Mouse (Mus musculus) MEL (cell line): Measurements from ENCODE around the gene Cyb5d1. TPM values are rescaled to one million over a fixed set of nuclear protein-coding genes. Genes with fewer than 3 reads are reported as not detected.

Experiments used
- DNase-seq: peaks from one replicate; pipeline ENCODE4 v3.0.0; 2011; ENCODE audit warnings: low read depth, low spot score
- H3K27ac ChIP-seq: 2 replicates; pipeline ENCODE4 v1.5.1; 2012; ENCODE audit warnings: low read depth, mild to moderate bottlenecking, control low read depth, low read length, moderate library complexity; ENCODE audit not compliant: control insufficient read depth
- H3K27me3 ChIP-seq, 2 experiments: fragments of 150-350 bp in 1 of 2; sonication (generic) in 1 of 2; 2 replicates each; pipeline ENCODE4 v1.6.1; 2012; ENCODE audit warnings: low read length in 2 of 2, mild to moderate bottlenecking in 2 of 2, improper control_type of control experiment in 1 of 2, moderate library complexity in 1 of 2; ENCODE audit not compliant: insufficient read depth in 2 of 2, control insufficient read depth in 1 of 2
- H3K36me3 ChIP-seq, 2 experiments: 2 replicates each; pipeline ENCODE4 v1.6.1; 2012 to 2014; ENCODE audit warnings: low read length in 2 of 2, improper control_type of control experiment in 1 of 2, inconsistent platforms in 1 of 2, mild to moderate bottlenecking in 1 of 2; ENCODE audit not compliant: insufficient read depth in 2 of 2, control insufficient read depth in 1 of 2
- H3K4me1 ChIP-seq, 2 experiments: fragments of 150-350 bp in 1 of 2; sonication (generic) in 1 of 2; 2 replicates each; pipeline ENCODE4 v1.6.1; 2012; ENCODE audit warnings: low read length in 2 of 2, improper control_type of control experiment in 1 of 2, mild to moderate bottlenecking in 1 of 2; ENCODE audit not compliant: insufficient read depth in 2 of 2, control insufficient read depth in 1 of 2
- H3K4me3 ChIP-seq, 2 experiments: fragments of 150-350 bp in 1 of 2; sonication (generic) in 1 of 2; 2 replicates each; pipeline ENCODE4 v1.5.1; 2012; ENCODE audit warnings: low read depth in 2 of 2, low read length in 2 of 2, mild to moderate bottlenecking in 2 of 2, moderate library complexity in 2 of 2, control low read depth in 1 of 2, improper control_type of control experiment in 1 of 2; ENCODE audit not compliant: control insufficient read depth in 1 of 2, insufficient read depth in 1 of 2
- H3K79me2 ChIP-seq: 2 replicates; pipeline ENCODE4 v1.6.1; 2012; ENCODE audit warnings: mild to moderate bottlenecking, low read length, moderate library complexity; ENCODE audit not compliant: control insufficient read depth, poor library complexity, insufficient read depth
- H3K9ac ChIP-seq: 2 replicates; pipeline ENCODE4 v1.6.1; 2012; ENCODE audit warnings: low read depth, mild to moderate bottlenecking, control low read depth, low read length, moderate library complexity; ENCODE audit not compliant: control insufficient read depth, poor library complexity, severe bottlenecking
- H3K9me3 ChIP-seq: fragments of 150-350 bp; sonication (generic); replicated peaks from 2 replicates; pipeline ENCODE4 v1.6.1; 2012; ENCODE audit warnings: mild to moderate bottlenecking, low read length, improper control_type of control experiment, moderate library complexity; ENCODE audit not compliant: insufficient read depth
- BHLHE40 ChIP-seq: IDR thresholded peaks from 2 replicates; pipeline ENCODE4 v1.6.1; 2012; ENCODE audit warnings: low read depth, mild to moderate bottlenecking, inconsistent platforms, low read length, improper control_type of control experiment, borderline replicate concordance
- CHD1 ChIP-seq: IDR thresholded peaks from 2 replicates; pipeline ENCODE4 v1.6.1; 2012; ENCODE audit warnings: low read depth, mild to moderate bottlenecking, inconsistent platforms, low read length, improper control_type of control experiment
- CHD2 ChIP-seq: IDR thresholded peaks from 2 replicates; pipeline ENCODE4 v1.6.1; 2011; ENCODE audit warnings: low read length, improper control_type of control experiment
- CTCF ChIP-seq, 3 experiments: IDR thresholded peaks in 2 of 3; conservative IDR thresholded peaks in 1 of 3; 2 replicates each; pipeline ENCODE4 v1.5.1; 2011 to 2012; ENCODE audit warnings: low read length in 3 of 3, low read depth in 2 of 3, mild to moderate bottlenecking in 2 of 3, improper control_type of control experiment in 1 of 3, inconsistent platforms in 1 of 3, mixed read lengths in 1 of 3, moderate library complexity in 1 of 3; ENCODE audit not compliant: control insufficient read depth in 1 of 3, insufficient read depth in 1 of 3, poor library complexity in 1 of 3, severe bottlenecking in 1 of 3
- ETS1 ChIP-seq: IDR thresholded peaks from 2 replicates; pipeline ENCODE4 v1.6.1; 2012; ENCODE audit warnings: low read depth, mild to moderate bottlenecking, inconsistent platforms, low read length, improper control_type of control experiment, moderate library complexity
- GATA1 ChIP-seq: IDR thresholded peaks from 2 replicates; pipeline ENCODE4 v1.6.1; 2011; ENCODE audit warnings: low read depth, low read length, improper control_type of control experiment
- HCFC1 ChIP-seq: IDR thresholded peaks from 2 replicates; pipeline ENCODE4 v1.6.1; 2012; ENCODE audit warnings: low read depth, mild to moderate bottlenecking, inconsistent platforms, low read length, improper control_type of control experiment, moderate library complexity
- JUND ChIP-seq: IDR thresholded peaks from 2 replicates; pipeline ENCODE4 v1.6.1; 2011; ENCODE audit warnings: low read depth, mild to moderate bottlenecking, improper control_type of control experiment, low read length
- MAFK ChIP-seq: IDR thresholded peaks from 2 replicates; pipeline ENCODE4 v1.6.1; 2011; ENCODE audit warnings: low read depth, mild to moderate bottlenecking, low read length, improper control_type of control experiment, borderline replicate concordance
- MAX ChIP-seq: IDR thresholded peaks from 2 replicates; pipeline ENCODE4 v1.6.1; 2011; ENCODE audit warnings: low read length, improper control_type of control experiment
- MAZ ChIP-seq: IDR thresholded peaks from 2 replicates; pipeline ENCODE4 v1.6.1; 2012; ENCODE audit warnings: low read depth, mild to moderate bottlenecking, inconsistent platforms, low read length, improper control_type of control experiment
- MEF2A ChIP-seq: IDR thresholded peaks from 2 replicates; pipeline ENCODE4 v1.6.1; 2014; ENCODE audit warnings: low read depth, mild to moderate bottlenecking, inconsistent platforms, low read length, improper control_type of control experiment; ENCODE audit not compliant: poor library complexity, insufficient replicate concordance, severe bottlenecking; ENCODE audit errors: extremely low read depth
- MXI1 ChIP-seq: IDR thresholded peaks from 2 replicates; pipeline ENCODE4 v1.6.1; 2011; ENCODE audit warnings: mild to moderate bottlenecking, low read depth, low read length, improper control_type of control experiment
- MYB ChIP-seq: IDR thresholded peaks from 2 replicates; pipeline ENCODE4 v1.6.1; 2011; ENCODE audit warnings: mild to moderate bottlenecking, low read depth, low read length, improper control_type of control experiment
- MYC ChIP-seq: IDR thresholded peaks from 2 replicates; pipeline ENCODE4 v1.6.1; 2011; ENCODE audit warnings: low read depth, mild to moderate bottlenecking, low read length, improper control_type of control experiment, moderate library complexity
- NRF1 ChIP-seq: IDR thresholded peaks from 2 replicates; pipeline ENCODE4 v1.6.1; 2014; ENCODE audit warnings: low read depth, mild to moderate bottlenecking, inconsistent platforms, low read length, improper control_type of control experiment, moderate library complexity; ENCODE audit not compliant: poor library complexity, insufficient read depth, severe bottlenecking
- POLR2A ChIP-seq, 2 experiments: IDR thresholded peaks; 2 replicates each; pipeline ENCODE4 v1.6.1; 2011 to 2012; ENCODE audit warnings: low read length in 2 of 2, mild to moderate bottlenecking in 2 of 2, control low read depth in 1 of 2, improper control_type of control experiment in 1 of 2, low read depth in 1 of 2, moderate library complexity in 1 of 2; ENCODE audit not compliant: control insufficient read depth in 1 of 2, insufficient read depth in 1 of 2, poor library complexity in 1 of 2
- POLR2AphosphoS2 ChIP-seq: IDR thresholded peaks from 2 replicates; pipeline ENCODE4 v1.6.1; 2011; ENCODE audit warnings: low read length, improper control_type of control experiment
- RAD21 ChIP-seq: IDR thresholded peaks from 2 replicates; pipeline ENCODE4 v1.6.1; 2011; ENCODE audit warnings: mild to moderate bottlenecking, low read depth, low read length, improper control_type of control experiment
- RCOR1 ChIP-seq: IDR thresholded peaks from 2 replicates; pipeline ENCODE4 v1.6.1; 2012; ENCODE audit warnings: low read depth, mild to moderate bottlenecking, inconsistent platforms, low read length, improper control_type of control experiment
- SIN3A ChIP-seq: IDR thresholded peaks from 2 replicates; pipeline ENCODE4 v1.6.1; 2012; ENCODE audit warnings: low read length, improper control_type of control experiment, inconsistent platforms
- SMC3 ChIP-seq: IDR thresholded peaks from 2 replicates; pipeline ENCODE4 v1.6.1; 2011; ENCODE audit warnings: low read depth, low read length, improper control_type of control experiment
- TCF12 ChIP-seq: IDR thresholded peaks from 2 replicates; pipeline ENCODE4 v1.6.1; 2014; ENCODE audit warnings: low read depth, mild to moderate bottlenecking, inconsistent platforms, low read length, improper control_type of control experiment, moderate library complexity
- UBTF ChIP-seq: IDR thresholded peaks from 2 replicates; pipeline ENCODE4 v1.6.1; 2012; ENCODE audit warnings: low read depth, mild to moderate bottlenecking, inconsistent platforms, low read length, improper control_type of control experiment, moderate library complexity, borderline replicate concordance; ENCODE audit not compliant: insufficient read depth
- USF1 ChIP-seq: IDR thresholded peaks from 2 replicates; pipeline ENCODE4 v1.6.1; 2014; ENCODE audit warnings: low read depth, mild to moderate bottlenecking, inconsistent platforms, low read length, improper control_type of control experiment, moderate library complexity
- USF2 ChIP-seq, 2 experiments: IDR thresholded peaks; 2 replicates each; pipeline ENCODE4 v1.6.1; 2011 to 2012; ENCODE audit warnings: improper control_type of control experiment in 2 of 2, low read length in 2 of 2, borderline replicate concordance in 1 of 2, inconsistent platforms in 1 of 2, low read depth in 1 of 2, mild to moderate bottlenecking in 1 of 2; ENCODE audit not compliant: insufficient read depth in 1 of 2
- ZC3H11A ChIP-seq: IDR thresholded peaks from 2 replicates; pipeline ENCODE4 v1.6.1; 2012; ENCODE audit warnings: low read depth, mild to moderate bottlenecking, inconsistent platforms, low read length, improper control_type of control experiment
- ZKSCAN1 ChIP-seq: IDR thresholded peaks from 2 replicates; pipeline ENCODE4 v1.6.1; 2012; ENCODE audit warnings: low read depth, mild to moderate bottlenecking, inconsistent platforms, low read length, improper control_type of control experiment, moderate library complexity
- ZMIZ1 ChIP-seq: IDR thresholded peaks from 2 replicates; pipeline ENCODE4 v1.6.1; 2012; ENCODE audit warnings: low read depth, mild to moderate bottlenecking, inconsistent platforms, low read length, improper control_type of control experiment, moderate library complexity
- polyA plus RNA-seq, 2 experiments: library from polyadenylated mRNA; stranded (reverse) in 1 of 2; unstranded in 1 of 2; fragments of >175 nt in 1 of 2; fragments of >200 nt in 1 of 2; gene quantifications; 2 replicates each; pipeline versions ENCODE4 v1.2.1 to v1.2.4; 2012; ENCODE audit warnings: low replicate concordance in 2 of 2, low read depth in 1 of 2; ENCODE audit not compliant: insufficient read length in 2 of 2, insufficient read depth in 1 of 2, missing spikeins in 1 of 2
- total RNA-seq: library from RNA; depleted of rRNA; stranded (reverse); fragments of 300-350 nt; gene quantifications from 2 replicates; pipeline ENCODE4 v1.2.3, GENCODE M21; 2012

Cyb5d1 gene
- total and polyA plus RNA-seq, 3 experiments, result 21.3 to 39.6 TPM; not detected in 1

DNA sequence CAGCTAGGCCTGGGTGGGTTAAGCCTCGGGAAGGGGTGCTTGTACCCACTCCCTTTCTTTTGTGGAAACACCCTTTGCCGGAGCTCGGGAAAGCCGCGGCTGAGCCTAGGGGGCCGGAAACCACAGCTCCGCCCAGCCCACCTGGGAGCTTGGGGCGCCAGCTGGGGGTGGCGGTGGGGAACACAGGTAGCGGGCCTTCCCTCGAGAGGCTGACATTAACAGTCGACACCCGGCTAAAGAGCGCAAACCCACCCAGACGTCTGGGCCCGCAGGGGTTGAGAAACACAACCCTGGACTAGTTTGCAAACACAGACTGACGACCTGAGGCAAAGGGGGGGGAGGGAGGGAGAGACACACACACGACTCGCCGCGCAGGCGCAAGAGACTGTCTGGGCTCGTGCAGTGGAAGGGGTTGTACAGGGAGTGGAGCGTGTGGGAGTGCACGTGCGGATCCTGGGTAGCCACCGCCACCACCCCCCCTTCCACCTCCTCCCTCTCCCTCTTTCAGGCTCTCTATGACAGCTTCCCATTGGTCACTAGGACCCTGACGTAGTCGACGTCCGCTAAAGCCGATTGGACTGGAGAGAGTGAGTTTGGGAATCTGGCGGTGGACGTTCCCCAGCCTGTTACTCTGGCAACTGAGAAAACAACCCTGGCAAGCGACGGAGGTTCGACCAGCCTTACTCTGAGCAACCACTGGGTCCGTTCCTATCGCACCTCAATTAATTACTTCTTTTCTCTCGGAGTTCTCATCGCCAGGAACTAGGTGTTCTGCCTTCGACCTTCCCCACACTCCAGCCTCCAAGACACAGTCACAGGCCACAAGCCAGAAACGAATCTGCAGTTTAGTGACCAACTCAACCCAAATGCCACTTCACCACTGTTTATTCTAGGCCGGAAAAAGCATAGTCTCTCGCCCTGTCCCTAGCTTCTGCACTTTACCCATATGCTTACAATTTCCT, 23.3 kb upstream of the Cyb5d1 start (continued):
- TF ChIP-seq TCF12, result peak; percentile 41; the same call in 1 of the 2 replicates
- TF ChIP-seq MAFK, result no peak
- no peak for TF ChIP-seq JUND
- TF ChIP-seq GATA1, result no peak
- TF ChIP-seq BHLHE40, result peak; percentile 100
- no peak for TF ChIP-seq MYB
- TF ChIP-seq, all 39 proteins: peak for 25

DNA sequence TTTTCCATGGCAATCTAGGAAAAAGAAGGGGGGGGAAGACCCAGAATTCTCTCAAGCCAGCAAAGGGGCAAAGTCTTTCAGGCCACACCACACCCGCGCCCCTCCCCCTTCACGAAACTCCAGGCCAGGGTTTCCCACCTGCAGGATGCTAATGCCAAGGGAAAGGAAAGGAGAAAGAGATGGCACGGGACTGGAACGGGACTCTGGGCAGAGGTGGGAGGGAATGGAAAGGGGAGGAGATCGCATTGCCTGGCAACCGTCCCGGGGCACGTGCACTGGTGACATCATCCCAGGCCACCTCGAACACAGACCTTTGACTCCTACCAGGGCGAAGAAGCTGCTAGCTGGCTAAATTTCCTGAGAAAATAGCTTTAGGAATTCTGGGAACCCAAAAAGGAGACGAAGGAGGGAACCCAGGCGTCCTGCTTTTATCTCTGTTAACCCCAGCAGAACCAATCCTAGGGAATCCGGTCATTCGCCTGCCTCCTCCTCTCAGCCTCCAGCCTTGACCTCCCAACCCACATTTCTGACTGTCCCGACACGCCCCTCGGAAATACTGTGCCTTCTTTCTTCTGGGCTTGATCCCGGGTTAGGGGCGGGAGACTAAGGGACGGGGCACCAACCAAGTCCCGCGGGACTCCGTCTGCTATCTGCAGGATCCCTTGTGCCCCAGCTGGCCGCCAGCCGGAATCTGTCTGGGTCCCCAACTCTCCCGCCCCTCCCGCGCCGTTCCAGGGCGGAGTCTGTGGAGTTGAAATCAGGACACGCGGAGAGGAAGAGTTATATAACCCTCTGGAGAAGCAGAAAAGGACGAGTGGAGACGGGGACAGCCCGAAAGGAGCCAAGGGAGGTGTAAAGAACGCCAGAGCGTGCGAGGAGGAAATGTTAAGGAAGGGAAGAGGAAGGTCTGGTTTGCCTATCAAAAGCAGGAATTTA, 22.3 kb upstream of the Cyb5d1 start:
- peak overlapping the region; percentile 61 to 90 for H3K4me3 ChIP-seq
- H3K27me3 ChIP-seq, result peaks cover 0 to 1% of the 10 kb centered on the region in 2 experiments; a peak in 1 of 4 replicates
- peaks cover 25% of the 10 kb centered on the region for H3K79me2 ChIP-seq
- H3K4me1 ChIP-seq, result peaks cover 13 to 45% of the 10 kb centered on the region in 2 experiments
- H3K9ac ChIP-seq, result peak overlapping the region; percentile 79
- no peaks in the 10 kb centered on the region for H3K9me3 ChIP-seq
- peaks cover 0 to 24% of the 10 kb centered on the region in 2 experiments; a peak in 2 of 4 replicates for H3K36me3 ChIP-seq
- DNase-seq, result peak; percentile 96
- H3K27ac ChIP-seq, result peak overlapping the region; percentile 92
- TF ChIP-seq MXI1 (peak; percentile 97), USF2 (IDR thresholded peaks at IDR 0.05; ENCODE audit: borderline replicate concordance in 1 of 2, insufficient read depth in 1 of 2, low read depth in 1 of 2, low read length in 2 of 2) (no peak), POLR2A (IDR thresholded peaks at IDR 0.05; ENCODE audit: control insufficient read depth in 1 of 2, insufficient read depth in 1 of 2, low read depth in 1 of 2, low read length in 2 of 2, poor library complexity in 1 of 2) (peak; percentile 65 to 83; a peak in 3 of 4 replicates), MAFK (no peak), ZMIZ1 (peak; percentile 97), CHD2 (peak; percentile 87), ZKSCAN1 (no peak), ZC3H11A (no peak; the same call in 1 of the 2 replicates), SMC3 (no peak; the same call in 1 of the 2 replicates), SIN3A (peak; percentile 100), CHD1 (peak; percentile 87; the same call in 1 of the 2 replicates), NRF1 (no peak; the same call in 1 of the 2 replicates), ETS1 (peak; percentile 94), GATA1 (peak; percentile 31; the same call in 1 of the 2 replicates), MEF2A (no peak), POLR2AphosphoS2 (peak; percentile 44; the same call in 1 of the 2 replicates), BHLHE40 (peak; percentile 100), MAX (peak; percentile 94), RAD21 (no peak), MYC (peak; percentile 88), RCOR1 (peak; percentile 60), HCFC1 (peak; percentile 81), UBTF (no peak), MAZ (peak; percentile 99), CTCF (IDR thresholded peaks at IDR 0.05 in 2 of 3, conservative IDR thresholded peaks at IDR 0.05 in 1 of 3; ENCODE audit: control insufficient read depth in 1 of 3, insufficient read depth in 1 of 3, low read depth in 2 of 3, low read length in 3 of 3, poor library complexity in 1 of 3, severe bottlenecking in 1 of 3) (0 out of 6 replicates have a peak, but pooled peaks of 1 of the 3 experiments have one; percentile 1), USF1 (peak; percentile 90)
